Mouse (Mus musculus): ENCODE results near the gene Olfr750.

DNA sequence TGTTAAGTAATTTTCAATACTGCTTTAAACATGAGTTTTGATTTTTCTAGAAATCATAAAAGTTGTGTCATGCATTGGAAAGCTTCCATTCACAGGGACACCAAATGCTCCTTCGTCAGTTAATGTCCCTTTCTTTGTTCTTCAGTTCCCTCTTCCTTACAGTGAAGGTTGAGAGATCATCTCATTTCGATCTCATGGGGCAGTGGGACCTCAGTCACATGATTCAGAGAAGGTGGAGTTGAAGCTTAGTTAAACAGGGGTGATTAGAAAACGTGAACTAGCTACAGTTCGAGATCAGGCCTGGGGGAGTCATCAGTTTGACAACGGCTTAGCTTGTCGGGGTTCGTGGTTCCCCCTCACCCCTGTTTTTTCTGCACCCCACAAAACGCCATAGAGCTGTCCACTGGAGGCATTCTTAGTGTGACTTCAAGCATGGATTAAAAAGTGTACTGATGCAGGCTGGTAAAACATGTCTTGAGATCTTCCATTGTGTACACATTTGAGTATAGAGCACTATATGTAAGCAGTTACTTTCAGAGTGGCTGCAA lies 17.9 kb upstream of the Olfr750 start:
- no peak for TF ChIP-seq CTCF (IDR thresholded peaks at IDR 0.05; ENCODE audit: borderline replicate concordance, control insufficient read depth, extremely low read depth, insufficient read depth, low read length, poor library complexity)
- no peak for TF ChIP-seq POLR2A (IDR thresholded peaks at IDR 0.05; ENCODE audit: control insufficient read depth, extremely low read depth, insufficient read depth, low read length, poor library complexity)
